Comparison of ENCODE assay signal across 16 mouse cellular contexts in genomic region chr4:57228601-57229520, GRCm38 (mm10).
DNase-seq lines count a peak whose midpoint lies in the region; ATAC-seq and TF ChIP-seq lines count a peak whose summit lies in the region.
"Had no signal": no experiment of that assay in that cellular context is flagged by ENCODE, and none has a peak within 500 bp of the region (broad histone marks: within the 10 kb centered on the region; RNA-seq: fewer than 3 reads in every experiment).

No protein-coding gene starts in this region.

- WGBS in hindbrain, embryonic 15.5 days = 64% methylated on average over 18 of the region's 18 CpGs
- 70% methylated on average over 18 of the region's 18 CpGs for WGBS in hindbrain, embryonic 11.5 days

- H3K27ac ChIP-seq in hindbrain, embryonic 15.5 days (replicated peaks) = peak overlapping the region; percentile 40; the same call in 1 of the 2 replicates
- no peak overlapping the region for H3K27ac ChIP-seq in hindbrain, embryonic 11.5 days (ENCODE audit: low read depth, low read length)
- H3K27ac ChIP-seq: kidney, embryonic 15.5 days; limb, embryonic 13.5 days had no signal

- no peaks in the 10 kb centered on the region for H3K36me3 ChIP-seq in hindbrain, embryonic 15.5 days
- no peaks in the 10 kb centered on the region for H3K36me3 ChIP-seq in hindbrain, embryonic 11.5 days (ENCODE audit: control insufficient read depth, insufficient read depth, low read length)
- no peaks in the 10 kb centered on the region for H3K36me3 ChIP-seq in C2C12 (ENCODE audit: control insufficient read depth, insufficient read depth)

- no peak overlapping the region for H3K9ac ChIP-seq in hindbrain, embryonic 15.5 days
- no peak overlapping the region for H3K9ac ChIP-seq in hindbrain, embryonic 11.5 days (ENCODE audit: low read depth, low read length)
- H3K9ac ChIP-seq: kidney, embryonic 15.5 days; limb, embryonic 13.5 days had no signal

- H3ac ChIP-seq in C2C12 (ENCODE audit: control insufficient read depth, insufficient read length, low read depth) = peak overlapping the region; percentile 57

- no peak for ATAC-seq in hindbrain, embryonic 15.5 days (ENCODE audit: low FRiP score, low read depth)
- ATAC-seq in hindbrain, embryonic 11.5 days (ENCODE audit: low FRiP score) = no peak
- no peak for ATAC-seq in activated CD4-positive, CD25-positive, alpha-beta regulatory T cell, adult 4 months

- peaks cover 14% of the 10 kb centered on the region for H3K4me1 ChIP-seq in hindbrain, embryonic 15.5 days (replicated peaks)
- no peaks in the 10 kb centered on the region for H3K4me1 ChIP-seq in hindbrain, embryonic 11.5 days (replicated peaks; ENCODE audit: control insufficient read depth, insufficient read depth, low read length)
- H3K4me1 ChIP-seq: kidney, embryonic 15.5 days had no signal

- H3K9me3 ChIP-seq in hindbrain, embryonic 15.5 days = no peaks in the 10 kb centered on the region
- no peaks in the 10 kb centered on the region for H3K9me3 ChIP-seq in hindbrain, embryonic 11.5 days (ENCODE audit: control insufficient read depth, low read length)
- H3K9me3 ChIP-seq: kidney, embryonic 15.5 days; limb, embryonic 13.5 days had no signal

- H3K79me2 ChIP-seq in C2C12 (ENCODE audit: control insufficient read depth, insufficient read depth) = no peaks in the 10 kb centered on the region

- H3K4me3 ChIP-seq in hindbrain, embryonic 15.5 days = no peak overlapping the region
- no peak overlapping the region for H3K4me3 ChIP-seq in hindbrain, embryonic 11.5 days (ENCODE audit: low read depth, low read length)
- H3K4me3 ChIP-seq in C2C12 (ENCODE audit: insufficient read depth, poor library complexity, severe bottlenecking) = no peak overlapping the region
- H3K4me3 ChIP-seq: kidney, embryonic 15.5 days; limb, embryonic 13.5 days had no signal

- no peak for TF ChIP-seq CTCF in C2C12 (IDR thresholded peaks at IDR 0.05; ENCODE audit: control insufficient read depth, insufficient read depth, insufficient read length)

- no peaks in the 10 kb centered on the region for H3K79me3 ChIP-seq in C2C12 (ENCODE audit: low read depth)

- intact Hi-C loops in left cerebral cortex, postnatal 36 days (cut with DNase I) = no loop called here

- H3K27me3 ChIP-seq in hindbrain, embryonic 15.5 days = no peaks in the 10 kb centered on the region
- no peaks in the 10 kb centered on the region for H3K27me3 ChIP-seq in hindbrain, embryonic 11.5 days (ENCODE audit: control insufficient read depth, insufficient read depth, low read length)
- H3K27me3 ChIP-seq in C2C12 (ENCODE audit: control insufficient read depth, insufficient read depth, insufficient read length) = no peaks in the 10 kb centered on the region
- H3K27me3 ChIP-seq: kidney, embryonic 15.5 days; limb, embryonic 13.5 days had no signal

- peak; percentile 10 for DNase-seq in adrenal gland, adult 2 months
- no peak for DNase-seq in adrenal gland, postnatal 10 days
- DNase-seq in hindbrain, embryonic 11.5 days (ENCODE audit: low spot score) = no peak
- peak; percentile 45 to 52 for DNase-seq in left cerebral cortex, postnatal 36 days (ENCODE audit: low spot score in 2 of 2)
- no peak for DNase-seq in thymus, postnatal 4 days
- DNase-seq: adrenal gland, postnatal 25 days; gastrocnemius, postnatal 10 days; heart, postnatal 14 days; lung, postnatal 14 days; spleen, adult 18-20 months; thymus, postnatal 25 days had no signal

- H3K4me2 ChIP-seq in hindbrain, embryonic 15.5 days = peak overlapping the region; percentile 26; the same call in 1 of the 2 replicates
- no peak overlapping the region for H3K4me2 ChIP-seq in hindbrain, embryonic 11.5 days (replicated peaks; ENCODE audit: low read depth, low read length)
- H3K4me2 ChIP-seq: kidney, embryonic 15.5 days; limb, embryonic 13.5 days had no signal

TF ChIP-seq in C2C12, 6 proteins besides CTCF, POLR2A, EP300 and RAD21:
- peak; percentile 71 for TF ChIP-seq MYOD1 (IDR thresholded peaks at IDR 0.05; ENCODE audit: control insufficient read depth, insufficient read length, low read depth)
- TF ChIP-seq CEBPB (IDR thresholded peaks at IDR 0.05; ENCODE audit: low read depth) = no peak
- no peak for TF ChIP-seq FOSL1 (IDR thresholded peaks at IDR 0.05; ENCODE audit: insufficient read depth, low read length, poor library complexity, severe bottlenecking)

Comparison
In these comparisons a context has a peak if more than half of its experiments do, and no peak if none do; other contexts are left out.
1. DNase-seq: peak in adrenal gland, adult 2 months (single experiment) and left cerebral cortex, postnatal 36 days (2 of 2); none in adrenal gland, postnatal 10 days (single experiment), hindbrain, embryonic 11.5 days (single experiment) and thymus, postnatal 4 days (single experiment).